Mouse (Mus musculus) limb, embryonic 10.5 days (tissue): ENCODE data around the gene Chrnb1. TPM values are rescaled to one million over a fixed set of nuclear protein-coding genes. Genes with fewer than 3 reads are reported as not detected.

Source experiments
- DNase-seq: peaks from one replicate; pipeline ENCODE4 v3.0.0-alpha.2; 2017; ENCODE audit warnings: low spot score
- H3K27ac ChIP-seq: fragments of 300-500 bp; sonication (generic); 2 replicates; pipeline ENCODE4 v1.5.1; 2016; ENCODE audit warnings: mild to moderate bottlenecking
- H3K27me3 ChIP-seq: fragments of 300-500 bp; sonication (generic); 2 replicates; pipeline ENCODE4 v1.6.1; 2016; ENCODE audit warnings: low read depth, mild to moderate bottlenecking; ENCODE audit not compliant: poor library complexity, severe bottlenecking
- H3K36me3 ChIP-seq: fragments of 300-500 bp; sonication (generic); 2 replicates; pipeline ENCODE4 v1.6.1; 2016; ENCODE audit warnings: mild to moderate bottlenecking, moderate library complexity
- H3K4me1 ChIP-seq: fragments of 300-500 bp; sonication (generic); 2 replicates; pipeline ENCODE4 v1.6.1; 2016
- H3K4me3 ChIP-seq: fragments of 300-500 bp; sonication (generic); 2 replicates; pipeline ENCODE4 v1.5.1; 2016; ENCODE audit warnings: mild to moderate bottlenecking, moderate library complexity
- H3K9me3 ChIP-seq: fragments of 300-500 bp; sonication (generic); replicated peaks from 2 replicates; pipeline ENCODE4 v1.6.1; 2016; ENCODE audit warnings: mild to moderate bottlenecking
- WGBS: fragments of 180-500 bp; shearing (Covaris S2); methylation state at CpG from one replicate; pipeline ENCODE4 v1.1.7; 2016; 5-methylcytosine and 5-hydroxymethylcytosine counted together
- polyA plus RNA-seq: library from polyadenylated mRNA; unstranded; fragments of >200 nt; fragmentation: Nextera tagmentation; extraction: Ambion mirVana; gene quantifications from 2 replicates; pipeline ENCODE4 v1.2.1, GENCODE M21; 2016

The Chrnb1 gene
- polyA plus RNA-seq, 1 experiment from 2014 or later = 2.5 TPM

- Histone ChIP-seq H3K36me3 (0 out of 2 replicates have a peak, but pooled peaks cover 2% of the 10 kb centered on the region), H3K27me3 (peaks cover 57% of the 10 kb centered on the region), H3K4me1 (peaks cover 19% of the 10 kb centered on the region), H3K27ac (no peak overlapping the region), H3K9me3 (no peaks in the 10 kb centered on the region), H3K4me3 (no peak overlapping the region)
- DNase-seq = no peak
- WGBS = 35% methylated on average over 4 of the region's 4 CpGs
Observed at GRCm38 (mm10) chr11:69781828-69782227, 13.9 kb downstream of the Chrnb1 start.

DNA sequence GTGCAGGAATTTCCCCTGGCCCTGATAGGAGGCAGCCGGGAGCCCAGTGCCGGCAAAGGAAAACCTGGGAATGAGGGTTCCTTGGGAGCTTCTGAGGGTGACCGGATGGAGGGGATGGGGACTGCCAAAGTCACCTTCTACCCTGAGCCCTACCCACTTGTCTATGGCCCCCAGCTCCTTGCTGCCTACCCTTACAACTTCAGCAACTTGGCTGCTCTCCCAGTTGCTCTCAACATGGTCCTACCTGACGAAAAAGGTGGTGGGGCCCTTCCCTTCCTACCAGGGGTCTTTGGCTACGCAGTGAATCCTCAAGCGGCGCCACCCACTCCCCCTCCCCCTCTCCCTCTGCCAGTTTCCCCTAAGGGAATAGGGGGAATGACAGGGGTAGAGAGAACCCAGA is 16.8 kb downstream of the Chrnb1 start:
- WGBS = 35% methylated on average over 7 of the region's 7 CpGs
- 0 out of 2 replicates have a peak, but pooled peaks cover 2% of the 10 kb centered on the region for H3K36me3 ChIP-seq

DNA sequence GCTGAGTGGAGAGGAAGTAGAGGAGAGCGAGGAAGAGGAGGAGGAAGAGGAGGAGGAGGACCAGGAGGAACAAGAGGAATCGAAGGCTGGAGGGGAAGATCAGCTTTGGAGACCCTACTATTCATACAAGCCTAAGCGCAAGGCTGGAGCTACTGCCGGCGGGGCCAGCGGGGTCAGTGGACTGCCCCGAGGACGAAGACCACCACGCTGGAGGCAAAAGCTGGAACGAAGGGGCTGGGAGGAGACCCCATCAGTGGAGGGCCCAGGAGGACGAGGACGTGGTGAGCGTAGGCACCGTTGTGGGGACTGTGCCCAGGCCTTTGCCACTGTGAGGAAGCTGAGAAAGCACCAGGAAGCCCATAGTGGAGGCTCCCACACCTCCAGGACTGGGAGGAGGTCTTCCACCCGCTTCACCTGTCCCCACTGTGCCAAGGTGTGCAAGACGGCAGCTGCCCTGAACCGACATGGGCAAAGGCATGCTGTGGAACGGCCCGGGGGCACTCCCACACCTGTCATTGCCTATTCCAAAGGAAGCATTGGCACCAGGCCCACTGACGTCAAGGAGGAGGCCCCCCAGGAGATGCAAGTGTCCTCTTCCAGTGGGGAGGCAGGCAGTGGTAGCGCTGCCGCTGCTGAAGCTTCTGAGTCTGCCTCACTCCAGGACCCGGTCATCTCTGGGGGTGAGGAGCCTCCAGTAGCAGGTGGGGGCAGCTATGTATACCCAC is 17.3 kb downstream of the Chrnb1 start:
- Histone ChIP-seq H3K27ac (0 out of 2 replicates have a peak overlapping the region, but pooled peaks have one; percentile 14), H3K4me1 (peaks cover 19% of the 10 kb centered on the region), H3K4me3 (no peak overlapping the region), H3K36me3 (0 out of 2 replicates have a peak, but pooled peaks cover 2% of the 10 kb centered on the region), H3K9me3 (no peaks in the 10 kb centered on the region), H3K27me3 (peaks cover 79% of the 10 kb centered on the region)
- WGBS = 67% methylated on average over 23 of the region's 23 CpGs
- DNase-seq = no peak

More for the DNA sequence above, 16.8 kb downstream of the Chrnb1 start:
- H3K27ac ChIP-seq = 0 out of 2 replicates have a peak overlapping the region, but pooled peaks have one; percentile 14
- DNase-seq = no peak
- peaks cover 19% of the 10 kb centered on the region for H3K4me1 ChIP-seq
- H3K27me3 ChIP-seq = peaks cover 79% of the 10 kb centered on the region
- H3K4me3 ChIP-seq = no peak overlapping the region
- no peaks in the 10 kb centered on the region for H3K9me3 ChIP-seq

DNA sequence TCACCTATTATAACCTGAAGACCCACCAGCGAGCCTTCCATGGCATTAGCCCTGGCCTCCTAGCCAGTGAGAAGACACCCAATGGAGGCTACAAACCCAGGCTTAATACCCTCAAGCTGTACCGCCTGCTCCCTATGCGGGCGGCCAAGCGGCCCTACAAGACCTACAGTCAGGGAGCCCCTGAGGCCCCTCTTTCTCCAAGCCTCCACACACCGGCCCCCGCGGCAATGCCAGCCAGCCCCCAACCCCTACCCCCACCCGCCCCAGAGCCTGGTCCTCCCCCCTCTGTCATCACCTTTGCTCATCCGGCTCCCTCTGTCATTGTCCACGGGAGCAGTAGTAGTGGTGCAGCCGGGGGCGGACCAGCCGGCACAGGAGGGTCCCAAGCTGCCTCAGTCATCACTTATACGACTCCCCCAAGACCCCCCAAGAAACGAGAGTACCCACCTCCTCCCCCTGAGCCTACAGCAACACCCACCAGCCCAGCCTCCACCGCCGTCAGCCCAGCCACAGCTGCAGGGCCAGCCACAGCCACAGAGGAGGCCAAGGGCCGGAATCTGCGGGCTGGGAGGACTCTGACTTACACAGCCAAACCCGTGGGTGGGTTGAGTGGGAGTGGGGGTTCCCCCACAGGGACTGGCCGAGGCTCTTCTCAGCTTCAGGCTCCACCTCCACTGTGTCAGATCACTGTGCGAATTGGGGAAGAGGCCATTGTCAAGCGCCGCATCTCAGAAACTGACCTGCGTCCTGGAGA is 18.1 kb downstream of the Chrnb1 start:
- Histone ChIP-seq H3K4me3 (no peak overlapping the region), H3K27me3 (peaks cover 76% of the 10 kb centered on the region), H3K27ac (peak overlapping the region; percentile 36; the same call in 1 of the 2 replicates), H3K36me3 (0 out of 2 replicates have a peak, but pooled peaks cover 2% of the 10 kb centered on the region), H3K4me1 (peaks cover 19% of the 10 kb centered on the region), H3K9me3 (no peaks in the 10 kb centered on the region)
- WGBS = 64% methylated on average over 26 of the region's 26 CpGs
- no peak for DNase-seq

GRCm38 (mm10) chr11:69776488-69776887 is 19.3 kb downstream of the Chrnb1 start:
- 82% methylated on average over 20 of the region's 20 CpGs for WGBS
- Histone ChIP-seq H3K36me3 (0 out of 2 replicates have a peak, but pooled peaks cover 2% of the 10 kb centered on the region), H3K4me1 (peaks cover 19% of the 10 kb centered on the region), H3K9me3 (no peaks in the 10 kb centered on the region), H3K27me3 (peaks cover 65% of the 10 kb centered on the region), H3K27ac (peak overlapping the region; percentile 37; the same call in 1 of the 2 replicates), H3K4me3 (no peak overlapping the region)
- no peak for DNase-seq

- Histone ChIP-seq H3K27me3 (peaks cover 65% of the 10 kb centered on the region), H3K9me3 (no peaks in the 10 kb centered on the region), H3K4me1 (peaks cover 19% of the 10 kb centered on the region), H3K27ac (no peak overlapping the region), H3K36me3 (0 out of 2 replicates have a peak, but pooled peaks cover 2% of the 10 kb centered on the region), H3K4me3 (no peak overlapping the region)
- 67% methylated on average over 10 of the region's 10 CpGs for WGBS
- DNase-seq = no peak
Observed at GRCm38 (mm10) chr11:69775716-69776115, 20.0 kb downstream of the Chrnb1 start.

DNA sequence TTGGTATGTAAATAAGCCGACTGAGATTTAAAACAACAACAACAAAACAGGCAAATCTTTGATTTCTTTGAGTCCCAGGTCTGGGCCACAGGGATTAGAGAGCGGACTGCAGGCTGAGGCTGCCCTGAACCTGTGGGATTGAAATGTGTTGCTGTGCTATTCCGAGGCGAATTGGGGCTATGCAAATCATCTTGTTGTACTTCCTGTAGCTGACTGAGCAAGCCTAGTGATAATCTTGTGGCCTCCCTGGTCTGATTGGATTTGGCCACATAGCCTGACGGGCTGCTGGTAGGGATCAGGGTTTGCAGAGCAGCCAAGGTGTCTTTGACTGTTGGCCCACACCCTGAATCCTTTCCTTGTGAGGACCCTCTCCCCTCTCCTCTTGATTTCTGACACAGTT is 20.8 kb downstream of the Chrnb1 start:
- WGBS = 69% methylated on average over 5 of the region's 5 CpGs
- Histone ChIP-seq H3K36me3 (0 out of 2 replicates have a peak, but pooled peaks cover 2% of the 10 kb centered on the region), H3K27ac (no peak overlapping the region), H3K27me3 (peaks cover 59% of the 10 kb centered on the region), H3K9me3 (no peaks in the 10 kb centered on the region), H3K4me3 (no peak overlapping the region), H3K4me1 (peaks cover 19% of the 10 kb centered on the region)
- no peak for DNase-seq

- H3K4me1 ChIP-seq = peaks cover 36% of the 10 kb centered on the region
- no peaks in the 10 kb centered on the region for H3K36me3 ChIP-seq
- H3K27ac ChIP-seq = no peak overlapping the region
- 65% methylated on average over 4 of the region's 4 CpGs for WGBS
- H3K4me3 ChIP-seq = 0 out of 2 replicates have a peak overlapping the region, but pooled peaks have one; percentile 1
- H3K9me3 ChIP-seq = no peaks in the 10 kb centered on the region
- no peak for DNase-seq
- peaks cover 15% of the 10 kb centered on the region for H3K27me3 ChIP-seq
Observed at GRCm38 (mm10) chr11:69767625-69767909, 28.2 kb downstream of the Chrnb1 start.

GRCm38 (mm10) chr11:69766872-69767624 is 28.7 kb downstream of the Chrnb1 start:
- peaks cover 15% of the 10 kb centered on the region for H3K27me3 ChIP-seq
- H3K9me3 ChIP-seq = no peaks in the 10 kb centered on the region
- peak overlapping the region; percentile 85 for H3K4me3 ChIP-seq
- peaks cover 36% of the 10 kb centered on the region for H3K4me1 ChIP-seq
- no peaks in the 10 kb centered on the region for H3K36me3 ChIP-seq
- WGBS = 64% methylated on average over 13 of the region's 13 CpGs
- DNase-seq = no peak
- H3K27ac ChIP-seq = no peak overlapping the region

DNA sequence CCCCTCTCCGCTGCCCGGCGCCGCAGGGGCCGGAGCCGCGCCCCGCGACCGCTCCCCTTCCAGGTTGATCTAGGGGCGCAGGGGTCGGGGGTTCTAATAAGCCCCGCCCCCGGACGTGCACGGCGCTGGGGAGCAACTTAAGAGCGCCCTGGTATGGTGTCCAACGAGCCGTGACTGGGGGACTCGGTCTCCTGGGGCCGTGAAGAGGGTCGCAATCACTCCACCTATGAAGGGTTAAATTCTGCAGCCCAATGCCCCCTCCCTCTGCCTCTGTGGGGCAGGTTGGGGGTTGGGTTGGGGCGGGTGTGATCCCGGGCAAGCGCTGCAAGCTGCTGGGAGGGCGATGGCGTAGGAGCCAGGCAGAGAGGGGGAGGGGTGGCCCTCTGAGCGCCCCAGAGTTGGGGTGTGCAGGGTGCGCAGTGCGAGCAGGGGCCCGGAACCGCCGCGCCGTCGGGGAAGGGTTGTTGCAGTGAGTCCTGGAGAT is 29.6 kb downstream of the Chrnb1 start:
- H3K9me3 ChIP-seq = no peaks in the 10 kb centered on the region
- peaks cover 15% of the 10 kb centered on the region for H3K27me3 ChIP-seq
- peak; percentile 69 for DNase-seq
- H3K4me1 ChIP-seq = peaks cover 36% of the 10 kb centered on the region
- H3K27ac ChIP-seq = peak overlapping the region; percentile 93
- H3K36me3 ChIP-seq = no peaks in the 10 kb centered on the region
- under 1% methylated on average over 35 of the region's 37 CpGs for WGBS
- H3K4me3 ChIP-seq = peak overlapping the region; percentile 85

- H3K36me3 ChIP-seq = no peaks in the 10 kb centered on the region
- H3K4me3 ChIP-seq = peak within 1 kb of the TSS; percentile 85
- 25% methylated on average over 38 of the region's 55 CpGs for WGBS
- no peaks in the 10 kb centered on the region for H3K9me3 ChIP-seq
- peak; percentile 63 for DNase-seq
- H3K27me3 ChIP-seq = peaks cover 15% of the 10 kb centered on the region
- peaks cover 41% of the 10 kb centered on the region for H3K4me1 ChIP-seq
- peak within 1 kb of the TSS; percentile 93 for H3K27ac ChIP-seq
Observed at GRCm38 (mm10) chr11:69765221-69766125, 30.3 kb downstream of the Chrnb1 start, which contains the start of gene Zbtb4. TSS of gene Zbtb4 (plus strand) at chr11:69765912.
